Mouse (Mus musculus) liver, embryonic 14.5 days (tissue): Measurements from ENCODE around the gene Gm5475. TPM values are rescaled to one million over a fixed set of nuclear protein-coding genes. Genes with fewer than 3 reads are reported as not detected.

Experiments used
- ATAC-seq: fragments of 200-750 bp; cut with Nextera tagmentation; 2 replicates; pipeline ENCODE4 v1.8.0; 2017; ENCODE audit warnings: moderate number of reproducible peaks, mild to moderate bottlenecking, moderate library complexity; ENCODE audit not compliant: insufficient read depth
- DNase-seq, 3 experiments: peaks; one replicate each; pipeline ENCODE4 v3.0.0-alpha.2; 2012 to 2013; ENCODE audit warnings: low read depth in 3 of 3, low spot score in 3 of 3
- H3K27ac ChIP-seq: fragments of 300-500 bp; sonication (generic); 2 replicates; pipeline ENCODE4 v1.5.1; 2014; ENCODE audit warnings: moderate library complexity, mild to moderate bottlenecking, control low read depth, inconsistent platforms
- H3K27me3 ChIP-seq: fragments of 300-500 bp; sonication (generic); 2 replicates; pipeline ENCODE4 v1.6.1; 2014; ENCODE audit warnings: mild to moderate bottlenecking, low read length, moderate library complexity; ENCODE audit not compliant: control insufficient read depth, insufficient read depth
- H3K36me3 ChIP-seq: fragments of 300-500 bp; sonication (generic); replicated peaks from 2 replicates; pipeline ENCODE4 v1.6.1; 2014; ENCODE audit warnings: low read depth; ENCODE audit not compliant: control insufficient read depth, insufficient read depth
- H3K4me1 ChIP-seq, 2 experiments: fragments of 200-500 bp in 1 of 2; fragments of 300-500 bp in 1 of 2; sonication (generic) in 1 of 2; replicated peaks; 2 replicates each; pipeline ENCODE4 v1.6.1; 2012 to 2014; ENCODE audit warnings: antibody characterized with exemption in 1 of 2, inconsistent platforms in 1 of 2, low read length in 1 of 2; ENCODE audit not compliant: control insufficient read depth in 2 of 2, insufficient read depth in 2 of 2
- H3K4me2 ChIP-seq: fragments of 300-500 bp; sonication (generic); 2 replicates; pipeline ENCODE4 v1.6.1; 2014; ENCODE audit warnings: low read depth, mild to moderate bottlenecking, control low read depth, moderate library complexity
- H3K4me3 ChIP-seq, 2 experiments: fragments of 200-500 bp in 1 of 2; fragments of 300-500 bp in 1 of 2; sonication (generic) in 1 of 2; 2 replicates each; pipeline ENCODE4 v1.5.1; 2012 to 2014; ENCODE audit warnings: low read depth in 2 of 2, low read length in 2 of 2, mild to moderate bottlenecking in 2 of 2, control low read depth in 1 of 2, inconsistent platforms in 1 of 2, moderate library complexity in 1 of 2; ENCODE audit not compliant: insufficient read depth in 1 of 2
- H3K9ac ChIP-seq: fragments of 300-500 bp; sonication (generic); replicated peaks from 2 replicates; pipeline ENCODE4 v1.6.1; 2014; ENCODE audit warnings: mild to moderate bottlenecking, control low read depth, moderate library complexity
- H3K9me3 ChIP-seq: fragments of 300-500 bp; sonication (generic); 2 replicates; pipeline ENCODE4 v1.6.1; 2016; ENCODE audit warnings: low read length, mixed read lengths; ENCODE audit not compliant: control insufficient read depth
- CTCF ChIP-seq: IDR thresholded peaks from 2 replicates; pipeline ENCODE4 v1.5.1; 2016; ENCODE audit warnings: antibody characterized with exemption, low read depth, control low read depth
- EP300 ChIP-seq: IDR thresholded peaks from 2 replicates; pipeline ENCODE4 v1.6.1; 2016; ENCODE audit warnings: antibody characterized with exemption, low read depth
- WGBS: fragments of 180-500 bp; shearing (Covaris S2); extraction: QIAGEN DNeasy Blood & Tissue Kit; methylation state at CpG from one replicate; pipeline ENCODE4 v1.1.7; 2014; ENCODE audit not compliant: insufficient replicate concordance; 5-methylcytosine and 5-hydroxymethylcytosine counted together
- polyA plus RNA-seq, 2 experiments: library from polyadenylated mRNA; depleted of rRNA in 1 of 2; stranded (reverse) in 1 of 2; unstranded in 1 of 2; fragments of >200 nt; fragmentation: Nextera tagmentation in 1 of 2; extraction: Ambion mirVana in 1 of 2; gene quantifications; 2 replicates each; pipeline versions ENCODE4 v1.2.1 to v1.2.3; 2012 to 2014

The Gm5475 gene
- polyA plus RNA-seq, 2 experiments = 0.01 TPM; not detected in 1

DNA sequence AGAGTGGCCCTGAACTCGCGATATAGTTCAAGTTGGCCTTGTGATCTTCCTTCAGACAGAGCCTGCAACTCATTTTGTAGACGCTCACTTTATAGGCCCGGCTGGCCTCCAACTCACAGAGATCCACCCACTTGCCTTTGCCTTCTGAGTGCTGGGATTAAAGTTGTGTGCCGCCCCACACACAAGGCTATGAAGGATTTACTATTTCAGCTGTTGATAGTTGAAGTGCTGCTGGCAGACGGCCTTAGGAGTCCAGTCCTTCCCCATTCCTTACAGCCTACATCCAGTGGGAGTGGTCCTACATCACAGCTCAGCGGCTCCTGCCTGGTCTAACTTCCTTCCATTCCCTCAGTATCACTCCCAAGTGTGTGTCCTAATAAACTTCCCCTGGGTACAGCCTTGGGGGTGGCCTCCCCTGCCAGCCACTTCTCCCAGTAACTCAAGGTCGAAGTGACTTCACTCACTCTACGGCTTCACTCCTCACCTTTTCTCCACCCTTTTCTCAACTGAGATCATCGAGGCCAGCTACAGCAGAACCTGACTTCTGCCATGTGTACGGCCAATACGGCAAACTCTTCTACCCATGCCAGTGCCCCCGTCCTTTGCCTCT, 6.5 kb downstream of the Gm5475 start:
- no peak overlapping the region for H3K4me3 ChIP-seq
- H3K9ac ChIP-seq = no peak overlapping the region
- no peak for DNase-seq
- WGBS = 76% methylated on average over 13 of the region's 13 CpGs
- no peak overlapping the region for H3K27ac ChIP-seq
- ATAC-seq = no peak
- H3K4me1 ChIP-seq = peaks cover 12 to 16% of the 10 kb centered on the region in 2 experiments
- H3K9me3 ChIP-seq = no peaks in the 10 kb centered on the region
- H3K27me3 ChIP-seq = peaks cover 12% of the 10 kb centered on the region
- H3K4me2 ChIP-seq = no peak overlapping the region
- TF ChIP-seq CTCF (no peak), EP300 (no peak)
- H3K36me3 ChIP-seq = no peaks in the 10 kb centered on the region

DNA sequence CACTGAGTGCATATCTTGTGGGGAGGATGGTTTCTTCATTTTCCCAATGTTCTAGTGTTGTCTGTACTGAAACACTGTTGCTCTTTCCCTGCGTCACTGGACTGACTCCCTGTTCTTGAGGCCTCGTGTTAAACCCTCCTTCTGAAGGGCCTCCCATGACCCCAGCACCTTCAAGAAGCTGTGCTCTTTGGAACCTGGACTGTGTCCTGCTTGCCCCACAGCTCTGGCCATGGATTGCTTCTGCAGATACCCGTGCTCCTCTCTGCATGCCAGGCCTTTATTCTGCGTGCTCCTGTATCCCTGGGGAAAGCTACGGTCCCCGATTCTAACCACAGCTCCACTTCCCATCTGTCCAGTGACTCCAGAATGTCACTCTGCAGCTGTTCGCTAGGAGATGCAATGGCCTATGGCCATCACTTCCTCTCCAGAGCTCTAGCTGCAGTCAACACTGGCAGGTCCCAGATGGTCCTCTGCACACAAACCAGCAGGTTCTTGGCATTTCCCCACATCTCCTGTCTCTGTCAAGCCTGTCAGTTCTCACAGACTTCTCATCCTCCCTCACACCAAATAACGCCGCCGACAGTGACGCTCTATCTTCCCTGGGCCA, 8.1 kb downstream of the Gm5475 start:
- ATAC-seq (no peak), DNase-seq (no peak)
- Histone ChIP-seq H3K27me3 (no peaks in the 10 kb centered on the region), H3K27ac (no peak overlapping the region), H3K9ac (no peak overlapping the region), H3K4me1 (peaks cover 12 to 13% of the 10 kb centered on the region in 2 experiments), H3K36me3 (no peaks in the 10 kb centered on the region), H3K4me3 (no peak overlapping the region), H3K4me2 (no peak overlapping the region), H3K9me3 (no peaks in the 10 kb centered on the region)
- WGBS = 70% methylated on average over 11 of the region's 11 CpGs
- TF ChIP-seq CTCF (no peak), EP300 (no peak)

DNA sequence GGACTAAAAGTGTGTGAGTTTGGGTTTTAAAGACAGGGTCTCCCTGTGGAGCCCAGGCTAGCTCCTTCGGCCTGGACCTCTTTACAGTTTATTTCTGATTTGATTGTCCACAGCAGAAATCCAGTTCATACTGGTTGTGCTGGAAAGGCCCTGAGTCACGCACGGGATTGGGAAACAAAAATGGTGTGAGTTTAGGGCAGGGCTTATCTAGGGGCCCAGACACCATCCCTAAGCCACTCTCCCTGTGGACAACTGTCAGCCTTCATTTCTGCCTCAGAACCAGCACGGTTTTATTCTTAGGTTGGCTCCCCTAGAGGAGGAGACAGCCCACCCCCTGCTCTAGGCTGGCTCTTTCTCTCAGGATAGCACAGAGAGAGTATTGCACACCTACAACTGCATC, 11.3 kb downstream of the Gm5475 start:
- ATAC-seq (peak; percentile 83), DNase-seq (no peak)
- WGBS = 26% methylated on average over 4 of the region's 4 CpGs
- no peaks in the 10 kb centered on the region for H3K27me3 ChIP-seq
- no peaks in the 10 kb centered on the region for H3K9me3 ChIP-seq
- TF ChIP-seq CTCF (no peak), EP300 (peak; percentile 66)
- H3K4me2 ChIP-seq = no peak overlapping the region; the same call in 1 of the 2 replicates
- peaks cover 12 to 16% of the 10 kb centered on the region in 2 experiments for H3K4me1 ChIP-seq
- H3K36me3 ChIP-seq = no peaks in the 10 kb centered on the region
- H3K27ac ChIP-seq = peak overlapping the region; percentile 3
- H3K4me3 ChIP-seq = no peak overlapping the region
- H3K9ac ChIP-seq = peak overlapping the region; percentile 11; the same call in 1 of the 2 replicates

DNA sequence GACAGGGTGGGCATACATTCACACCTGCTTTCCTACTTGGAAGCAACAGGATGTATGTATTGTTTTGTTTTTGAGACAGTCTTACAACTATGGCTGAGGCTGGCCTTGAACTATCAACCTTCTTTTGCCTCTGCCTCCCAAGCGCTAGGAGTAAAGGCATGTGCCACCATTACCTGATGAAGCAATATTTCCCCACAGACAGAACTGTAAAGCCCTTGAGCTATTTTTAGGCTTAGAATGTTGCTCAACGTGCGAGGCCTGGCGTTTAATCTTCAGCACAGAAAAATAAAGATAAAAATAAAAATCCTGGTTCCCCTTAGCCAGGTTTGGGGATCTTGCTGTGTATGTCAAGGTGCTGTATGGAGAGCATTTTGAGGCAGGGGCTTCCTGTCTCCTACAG, 14.2 kb downstream of the Gm5475 start:
- WGBS = 54% methylated on average over 4 of the region's 4 CpGs
- no peak for ATAC-seq
- H3K27ac ChIP-seq = no peak overlapping the region

DNA sequence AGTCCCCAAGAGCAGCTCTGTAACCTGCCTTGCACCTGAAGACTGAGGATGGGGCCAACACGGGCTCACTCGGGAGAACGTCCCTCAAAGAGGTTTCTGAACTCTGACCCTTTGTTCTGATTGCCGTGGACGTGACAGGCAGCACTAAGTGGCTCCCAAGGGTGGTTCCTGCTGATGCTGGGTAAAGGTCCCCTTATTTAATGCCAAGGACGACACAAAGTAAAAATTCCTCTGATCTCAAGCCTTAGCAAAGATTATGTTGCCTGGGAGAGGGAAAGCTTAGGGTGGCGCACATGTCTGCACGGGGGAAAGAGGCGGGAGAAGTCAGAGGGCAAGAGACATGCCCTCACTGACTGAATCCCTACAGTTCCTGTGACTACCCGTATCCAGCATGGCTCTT, 14.6 kb downstream of the Gm5475 start:
- Histone ChIP-seq H3K27me3 (no peaks in the 10 kb centered on the region), H3K9ac (no peak overlapping the region), H3K36me3 (no peaks in the 10 kb centered on the region), H3K9me3 (no peaks in the 10 kb centered on the region), H3K4me2 (no peak overlapping the region), H3K4me3 (no peak overlapping the region), H3K4me1 (peaks cover 12 to 16% of the 10 kb centered on the region in 2 experiments), H3K27ac (no peak overlapping the region)
- no peak for ATAC-seq
- TF ChIP-seq CTCF = no peak
- TF ChIP-seq EP300 = no peak
- DNase-seq = no peak
- 70% methylated on average over 10 of the region's 10 CpGs for WGBS

More for the DNA sequence above, 14.2 kb downstream of the Gm5475 start:
- Histone ChIP-seq H3K4me1 (peaks cover 12 to 16% of the 10 kb centered on the region in 2 experiments), H3K9me3 (no peaks in the 10 kb centered on the region), H3K9ac (no peak overlapping the region), H3K27me3 (no peaks in the 10 kb centered on the region), H3K4me3 (no peak overlapping the region), H3K36me3 (no peaks in the 10 kb centered on the region), H3K4me2 (no peak overlapping the region)
- TF ChIP-seq CTCF (no peak), EP300 (no peak)
- no peak for DNase-seq
